Mouse (Mus musculus): ENCODE data around the gene Rab14. TPM values are rescaled to one million over a fixed set of nuclear protein-coding genes. Genes with fewer than 3 reads are reported as not detected.

Gene Rab14
- polyA plus RNA-seq (2015; fragmentation: Illumina TruSeq; extraction: RNeasy Lipid Tissue Mini Kit (QIAGEN cat#74804); ENCODE audit: insufficient read depth, low read depth, low replicate concordance): 23.1 TPM

DNA sequence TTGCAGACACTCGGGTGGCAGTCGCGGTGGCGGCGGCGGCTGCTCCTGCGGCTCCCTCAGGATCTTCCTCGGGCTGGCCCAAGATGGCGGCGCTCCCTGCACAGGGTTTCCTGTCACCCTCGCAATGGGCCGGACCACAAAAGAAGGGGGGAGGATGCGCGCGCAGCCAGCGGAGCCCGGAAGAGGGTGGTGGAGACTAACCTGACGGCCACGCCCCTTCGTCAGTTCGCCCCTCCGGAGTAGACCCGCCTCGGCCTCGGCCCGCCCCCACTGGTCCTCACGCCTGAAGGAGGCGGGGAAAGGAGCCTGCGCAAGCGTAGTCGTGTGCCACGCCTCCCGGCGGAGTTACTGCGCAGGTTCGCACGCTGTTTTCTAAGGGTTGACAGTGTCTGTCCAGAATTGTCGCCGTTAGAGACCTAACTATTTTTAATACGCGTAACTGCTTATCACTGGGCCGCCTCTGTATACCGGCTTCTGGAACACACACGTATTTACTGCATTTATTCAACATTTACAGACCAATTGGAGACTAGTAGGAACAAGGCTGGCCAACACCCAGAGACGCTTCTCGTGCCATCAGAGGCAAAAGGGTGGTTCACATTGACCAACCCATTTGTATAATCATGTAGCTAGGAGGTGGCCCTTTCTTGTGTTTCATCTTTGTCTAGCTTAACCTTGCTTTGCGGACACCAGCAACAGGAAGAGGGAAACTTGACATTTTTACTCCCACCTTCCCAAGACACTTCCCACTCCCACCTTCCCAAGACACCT is at the start of gene Rab14:
Rab14 (minus strand) TSS at position 223 of the 771 bp plus-strand sequence.

Other genes with a start within 250 kb of the Rab14 start
- 3.5 TPM for gene Traf1, start 239.3 kb downstream of the Rab14 start, polyA plus RNA-seq (2015; fragmentation: Illumina TruSeq; extraction: RNeasy Lipid Tissue Mini Kit (QIAGEN cat#74804); ENCODE audit: insufficient read depth, low read depth, low replicate concordance)
- not detected for gene Hc, start 139.7 kb downstream of the Rab14 start, polyA plus RNA-seq (2015; fragmentation: Illumina TruSeq; extraction: RNeasy Lipid Tissue Mini Kit (QIAGEN cat#74804); ENCODE audit: insufficient read depth, low read depth, low replicate concordance)
- 0.65 TPM for gene AI182371, start 99.6 kb downstream of the Rab14 start, polyA plus RNA-seq (2015; fragmentation: Illumina TruSeq; extraction: RNeasy Lipid Tissue Mini Kit (QIAGEN cat#74804); ENCODE audit: insufficient read depth, low read depth, low replicate concordance)
- gene Cntrl, start 91.6 kb downstream of the Rab14 start, polyA plus RNA-seq (2015; fragmentation: Illumina TruSeq; extraction: RNeasy Lipid Tissue Mini Kit (QIAGEN cat#74804); ENCODE audit: insufficient read depth, low read depth, low replicate concordance): 9.3 TPM
- gene Gsn, start 55.3 kb upstream of the Rab14 start, polyA plus RNA-seq (2015; fragmentation: Illumina TruSeq; extraction: RNeasy Lipid Tissue Mini Kit (QIAGEN cat#74804); ENCODE audit: insufficient read depth, low read depth, low replicate concordance): 449 TPM
- gene Stom, start 135.9 kb upstream of the Rab14 start, polyA plus RNA-seq (2015; fragmentation: Illumina TruSeq; extraction: RNeasy Lipid Tissue Mini Kit (QIAGEN cat#74804); ENCODE audit: insufficient read depth, low read depth, low replicate concordance): 11.7 TPM
- not detected for gene 4930568D16Rik, start 166.6 kb upstream of the Rab14 start, polyA plus RNA-seq (2015; fragmentation: Illumina TruSeq; extraction: RNeasy Lipid Tissue Mini Kit (QIAGEN cat#74804); ENCODE audit: insufficient read depth, low read depth, low replicate concordance)
- not detected for gene 4930402F06Rik, start 196.1 kb upstream of the Rab14 start, polyA plus RNA-seq (2015; fragmentation: Illumina TruSeq; extraction: RNeasy Lipid Tissue Mini Kit (QIAGEN cat#74804); ENCODE audit: insufficient read depth, low read depth, low replicate concordance)

Data from pancreas, adult 10 weeks (tissue).